Mouse (Mus musculus) subcutaneous adipose tissue, adult 2 months (tissue): ENCODE measurements around the gene Arf5. TPM values are rescaled to one million over a fixed set of nuclear protein-coding genes. Genes with fewer than 3 reads are reported as not detected.

Experiments used
- polyA plus RNA-seq: library from polyadenylated mRNA; depleted of rRNA; stranded (reverse); fragments of >200 nt; gene quantifications from 2 replicates; pipeline ENCODE4 v1.2.3, GENCODE M21; 2012; ENCODE audit warnings: low replicate concordance; rRNA removed

The Arf5 gene
- polyA plus RNA-seq = 368 and 377 TPM in 2 replicates

GRCm38 (mm10) chr6:28423313-28423712 is at the start of gene Arf5:
Gene Arf5, plus strand, starts transcription at chr6:28423560.

GRCm38 (mm10) chr6:28397681-28398203 is 25.6 kb upstream of the Arf5 start, which contains the start of gene Zfp800:
Gene Zfp800, minus strand, starts transcription at chr6:28398005.

GRCm38 (mm10) chr6:28427096-28427839 is 3.9 kb downstream of the Arf5 start, which contains the start of gene Fscn3:
Gene Fscn3, plus strand, starts transcription at chr6:28427789.

GRCm38 (mm10) chr6:28428290-28428689 is 4.9 kb downstream of the Arf5 start, which contains the start of gene Gcc1:
Gene Gcc1, minus strand, starts transcription at chr6:28428390.

GRCm38 (mm10) chr6:28449253-28449652 is 25.9 kb downstream of the Arf5 start, which contains the start of gene Pax4:
Gene Pax4, minus strand, starts transcription at chr6:28449353.

GRCm38 (mm10) chr6:28474839-28475238 is 51.5 kb downstream of the Arf5 start, which contains the start of gene Snd1:
Gene Snd1, plus strand, starts transcription at chr6:28475139.

Other genes starting within 250 kb of the Arf5 start
- 2.2 and 4.5 TPM in 2 replicates for gene Zfp800, start 25.6 kb upstream of the Arf5 start, polyA plus RNA-seq
- gene Fscn3, start 4.2 kb downstream of the Arf5 start, polyA plus RNA-seq = 0.12 TPM in 1 of 2 replicates, not detected in the other
- 3.8 and 8.4 TPM in 2 replicates for gene Gcc1, start 4.8 kb downstream of the Arf5 start, polyA plus RNA-seq
- not detected in 2 replicates for gene Pax4, start 25.8 kb downstream of the Arf5 start, polyA plus RNA-seq
- gene Snd1, start 51.6 kb downstream of the Arf5 start, polyA plus RNA-seq = 78.9 and 116 TPM in 2 replicates